Mouse (Mus musculus): ENCODE measurements around the gene Kctd19. TPM values are rescaled to one million over a fixed set of nuclear protein-coding genes. Genes with fewer than 3 reads are reported as not detected.

Kctd19 gene
- 0.29 TPM in 1 of 2 replicates, not detected in the other for polyA plus RNA-seq (2015; fragmentation: Nextera tagmentation; extraction: Ambion mirVana)

GRCm38 (mm10) chr8:105413391-105413790 is at the start of gene Kctd19, which contains the start of gene Lrrc36:
Gene Kctd19 (minus strand): TSS chr8:105413502.
Gene Lrrc36 (plus strand): TSS chr8:105413571.

GRCm38 (mm10) chr8:105373032-105373431 is 40.3 kb downstream of the Kctd19 start, which contains the start of gene Plekhg4:
Gene Plekhg4 (plus strand): TSS chr8:105373274.

GRCm38 (mm10) chr8:105348450-105349095 is 64.7 kb downstream of the Kctd19 start, which contains the start of gene Slc9a5:
Gene Slc9a5 (plus strand): TSS chr8:105348843.

GRCm38 (mm10) chr8:105347428-105348221 is 65.7 kb downstream of the Kctd19 start, which contains the start of gene Fhod1:
Gene Fhod1 (minus strand): TSS chr8:105347953.

Other genes with a start within 250 kb of the Kctd19 start
- gene Cbfb, start 242.8 kb downstream of the Kctd19 start, polyA plus RNA-seq (2015; fragmentation: Nextera tagmentation; extraction: Ambion mirVana), result 32.1 and 36.8 TPM in 2 replicates
- 13.8 and 14.6 TPM in 2 replicates for gene D230025D16Rik, start 188.4 kb downstream of the Kctd19 start, polyA plus RNA-seq (2015; fragmentation: Nextera tagmentation; extraction: Ambion mirVana)
- gene B3gnt9, start 158.3 kb downstream of the Kctd19 start, polyA plus RNA-seq (2015; fragmentation: Nextera tagmentation; extraction: Ambion mirVana), result 12.4 and 15.0 TPM in 2 replicates
- gene Tradd, start 148.9 kb downstream of the Kctd19 start, polyA plus RNA-seq (2015; fragmentation: Nextera tagmentation; extraction: Ambion mirVana), result 6.5 and 10.0 TPM in 2 replicates
- gene Fbxl8, start 148.9 kb downstream of the Kctd19 start, polyA plus RNA-seq (2015; fragmentation: Nextera tagmentation; extraction: Ambion mirVana), result 0.85 and 2.0 TPM in 2 replicates
- 0.11 and 0.18 TPM in 2 replicates for gene Hsf4, start 143.7 kb downstream of the Kctd19 start, polyA plus RNA-seq (2015; fragmentation: Nextera tagmentation; extraction: Ambion mirVana)
- 19.7 and 19.8 TPM in 2 replicates for gene Nol3, start 137.4 kb downstream of the Kctd19 start, polyA plus RNA-seq (2015; fragmentation: Nextera tagmentation; extraction: Ambion mirVana)
- gene 4931428F04Rik, start 123.6 kb downstream of the Kctd19 start, polyA plus RNA-seq (2015; fragmentation: Nextera tagmentation; extraction: Ambion mirVana), result 2.1 TPM in 2 replicates
- gene Exoc3l, start 117.4 kb downstream of the Kctd19 start, polyA plus RNA-seq (2015; fragmentation: Nextera tagmentation; extraction: Ambion mirVana), result 4.2 and 6.3 TPM in 2 replicates
- gene E2f4, start 115.8 kb downstream of the Kctd19 start, polyA plus RNA-seq (2015; fragmentation: Nextera tagmentation; extraction: Ambion mirVana), result 28.1 and 28.5 TPM in 2 replicates
- 2.3 and 3.0 TPM in 2 replicates for gene Elmo3, start 107.9 kb downstream of the Kctd19 start, polyA plus RNA-seq (2015; fragmentation: Nextera tagmentation; extraction: Ambion mirVana)
- 2.5 and 2.8 TPM in 2 replicates for gene Lrrc29, start 87.2 kb downstream of the Kctd19 start, polyA plus RNA-seq (2015; fragmentation: Nextera tagmentation; extraction: Ambion mirVana)
- gene Tmem208, start 87.1 kb downstream of the Kctd19 start, polyA plus RNA-seq (2015; fragmentation: Nextera tagmentation; extraction: Ambion mirVana), result 70.3 and 73.5 TPM in 2 replicates
- gene Fhod1, start 65.5 kb downstream of the Kctd19 start, polyA plus RNA-seq (2015; fragmentation: Nextera tagmentation; extraction: Ambion mirVana), result 0.82 and 1.1 TPM in 2 replicates
- gene Slc9a5, start 64.7 kb downstream of the Kctd19 start, polyA plus RNA-seq (2015; fragmentation: Nextera tagmentation; extraction: Ambion mirVana), result 0.45 and 0.52 TPM in 2 replicates
- gene Plekhg4, start 40.2 kb downstream of the Kctd19 start, polyA plus RNA-seq (2015; fragmentation: Nextera tagmentation; extraction: Ambion mirVana), result 0.12 and 0.18 TPM in 2 replicates
- gene Lrrc36, start 69 bp upstream of the Kctd19 start, polyA plus RNA-seq (2015; fragmentation: Nextera tagmentation; extraction: Ambion mirVana), result 0.94 and 1.2 TPM in 2 replicates
- gene Tppp3, start 58.0 kb upstream of the Kctd19 start, polyA plus RNA-seq (2015; fragmentation: Nextera tagmentation; extraction: Ambion mirVana), result 630 and 718 TPM in 2 replicates
- gene Zdhhc1, start 83.4 kb upstream of the Kctd19 start, polyA plus RNA-seq (2015; fragmentation: Nextera tagmentation; extraction: Ambion mirVana), result 22.4 and 24.2 TPM in 2 replicates
- gene Hsd11b2, start 105.3 kb upstream of the Kctd19 start, polyA plus RNA-seq (2015; fragmentation: Nextera tagmentation; extraction: Ambion mirVana), result 6.9 TPM in 2 replicates
- gene Atp6v0d1, start 152.5 kb upstream of the Kctd19 start, polyA plus RNA-seq (2015; fragmentation: Nextera tagmentation; extraction: Ambion mirVana), result 57.6 and 67.5 TPM in 2 replicates
- 15.6 and 18.2 TPM in 2 replicates for gene Ripor1, start 191.8 kb upstream of the Kctd19 start, polyA plus RNA-seq (2015; fragmentation: Nextera tagmentation; extraction: Ambion mirVana)
- 40.0 and 44.9 TPM in 2 replicates for gene Ctcf, start 223.1 kb upstream of the Kctd19 start, polyA plus RNA-seq (2015; fragmentation: Nextera tagmentation; extraction: Ambion mirVana)
- 0.27 and 0.62 TPM in 2 replicates for gene Agrp, start 223.9 kb upstream of the Kctd19 start, polyA plus RNA-seq (2015; fragmentation: Nextera tagmentation; extraction: Ambion mirVana)

Data from skeletal muscle tissue, postnatal 0 days (tissue).